Mouse (Mus musculus) left cerebral cortex, adult 9 months (tissue): ENCODE measurements around the gene Lef1.

Experiments
- DNase-seq, 2 experiments: peaks; one replicate each; pipeline ENCODE4 v3.0.0; 2022; ENCODE audit warnings: low spot score in 2 of 2

The Lef1 gene

GRCm38 (mm10) chr3:131107301-131108093 is 2.8 kb upstream of the Lef1 start:
- no peak for DNase-seq

- no peak for DNase-seq
Observed at GRCm38 (mm10) chr3:131108094-131108653, 2.1 kb upstream of the Lef1 start.

GRCm38 (mm10) chr3:131109066-131109685 is 1.1 kb upstream of the Lef1 start:
- DNase-seq, result no peak

DNA sequence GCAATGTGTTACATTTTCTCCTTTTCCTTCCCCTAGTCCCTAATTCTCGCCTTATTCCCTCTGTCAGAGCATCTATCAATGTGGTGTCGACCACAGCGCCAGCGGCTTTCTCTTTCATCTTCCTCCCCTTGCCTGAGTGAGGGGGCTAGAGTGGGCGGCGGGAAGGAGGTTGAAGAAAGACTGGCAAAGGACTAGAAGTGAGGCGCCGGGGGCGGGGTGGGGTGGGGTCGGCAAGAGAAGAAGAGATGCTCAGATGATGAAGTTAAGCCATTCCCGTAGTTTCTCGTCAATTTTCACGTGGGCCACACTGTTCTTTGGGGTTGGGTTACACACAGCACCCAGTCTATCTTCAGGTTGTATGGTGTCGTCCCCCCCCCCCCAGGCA is 593 bp upstream of the Lef1 start:
- no peak for DNase-seq

DNA sequence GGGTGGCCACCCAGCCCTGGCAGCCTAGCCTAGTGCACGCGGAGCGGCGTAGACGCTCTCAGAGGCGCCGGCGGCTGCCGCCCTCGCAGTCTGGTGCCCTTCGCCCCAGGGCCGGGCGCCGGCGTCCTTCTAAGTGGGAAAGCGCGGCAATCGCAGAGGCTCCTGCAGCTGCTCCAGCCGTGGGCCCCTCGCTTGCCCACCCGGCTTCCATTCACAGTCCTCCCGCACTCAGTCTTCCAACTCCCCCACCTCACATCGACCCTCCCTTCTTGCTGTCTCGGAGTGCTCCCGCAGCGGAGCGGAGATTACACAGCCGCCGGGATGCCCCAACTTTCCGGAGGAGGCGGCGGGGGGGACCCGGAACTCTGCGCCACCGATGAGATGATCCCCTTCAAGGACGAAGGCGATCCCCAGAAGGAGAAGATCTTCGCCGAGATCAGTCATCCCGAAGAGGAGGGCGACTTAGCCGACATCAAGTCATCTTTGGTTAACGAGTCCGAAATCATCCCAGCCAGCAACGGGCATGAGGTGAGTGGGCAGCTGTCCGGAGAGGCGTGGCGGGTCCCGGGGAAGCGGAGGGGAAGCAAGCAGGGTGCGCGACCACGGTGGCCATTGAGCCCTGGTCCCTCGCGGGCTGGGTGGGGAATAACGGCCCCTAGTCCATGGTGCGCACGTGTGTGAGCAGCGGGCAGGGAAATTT is 1.0 kb downstream of the Lef1 start:
- no peak for DNase-seq

DNA sequence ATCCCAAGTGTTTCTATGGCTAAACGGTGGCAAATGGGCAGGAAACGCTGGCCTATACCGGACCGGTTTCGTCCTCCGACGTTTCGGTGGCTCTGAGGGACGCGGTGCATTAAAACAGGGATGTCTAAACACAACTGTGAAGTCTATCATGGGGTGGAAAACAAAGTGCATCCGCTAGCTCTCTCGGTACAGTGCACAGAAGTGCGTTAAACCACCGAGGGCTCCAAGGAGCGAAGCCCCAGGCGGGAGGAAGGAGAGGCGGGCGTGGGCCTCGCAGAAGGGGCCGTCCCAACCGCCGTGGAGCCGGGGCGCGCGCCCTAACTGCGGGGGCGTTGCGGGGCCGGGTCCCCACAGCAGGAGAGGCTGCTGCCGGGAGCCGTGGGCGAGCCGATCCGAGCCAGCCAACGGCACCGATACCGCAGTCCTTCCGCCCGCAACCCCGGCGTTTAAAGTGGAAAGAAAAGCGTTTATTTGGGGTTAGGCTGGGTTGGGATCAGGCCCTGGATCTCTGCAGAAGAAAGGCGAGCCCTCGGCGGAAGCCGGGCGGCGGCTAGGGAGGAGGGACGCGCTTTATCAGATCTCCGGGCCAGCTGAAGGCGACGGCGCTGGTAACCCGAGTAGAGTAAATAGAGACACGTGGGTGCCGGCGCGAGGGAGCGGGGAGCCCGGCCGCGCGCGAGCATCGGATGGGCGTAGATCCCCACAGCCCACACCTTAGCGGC is 1.7 kb downstream of the Lef1 start:
- DNase-seq, result no peak

DNA sequence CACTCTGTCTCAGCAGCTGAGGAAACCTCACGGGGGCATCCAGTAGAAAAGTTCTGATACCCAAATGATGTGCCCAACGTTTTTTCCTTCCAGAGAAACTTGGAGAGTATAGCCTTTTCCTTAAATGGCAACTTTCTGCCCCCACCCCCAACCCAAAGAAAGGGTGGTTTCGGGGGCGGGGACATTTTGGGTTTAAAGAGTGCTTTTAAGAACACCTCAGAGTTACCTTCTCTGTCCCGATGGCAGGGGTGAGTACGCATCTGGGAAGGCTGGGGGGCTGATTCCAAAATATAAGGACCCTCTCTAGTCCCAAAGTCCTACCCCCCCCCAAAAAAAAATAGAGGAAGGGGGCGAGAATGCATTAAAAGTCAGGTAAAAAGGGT is 2.3 kb downstream of the Lef1 start:
- DNase-seq, result no peak

DNA sequence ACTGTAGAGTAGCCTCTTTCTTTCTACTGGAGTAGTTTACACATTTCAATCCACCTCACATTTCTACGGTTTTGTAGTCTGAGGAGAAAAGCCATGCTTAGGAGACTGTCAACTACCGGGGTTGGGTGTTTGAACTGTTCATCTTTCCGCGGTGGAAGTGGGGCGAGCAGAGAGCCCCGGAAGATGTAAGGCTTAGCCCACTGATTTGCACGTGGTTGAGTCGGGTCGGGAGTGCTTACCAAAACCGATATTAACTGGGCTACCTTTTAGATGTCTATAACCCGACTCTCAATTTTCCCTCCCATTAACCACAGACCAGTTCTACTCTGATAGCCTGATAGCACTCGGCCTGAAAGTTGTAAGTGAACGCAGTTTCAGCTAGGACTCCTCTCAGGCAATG is 2.8 kb downstream of the Lef1 start:
- DNase-seq, result no peak

DNA sequence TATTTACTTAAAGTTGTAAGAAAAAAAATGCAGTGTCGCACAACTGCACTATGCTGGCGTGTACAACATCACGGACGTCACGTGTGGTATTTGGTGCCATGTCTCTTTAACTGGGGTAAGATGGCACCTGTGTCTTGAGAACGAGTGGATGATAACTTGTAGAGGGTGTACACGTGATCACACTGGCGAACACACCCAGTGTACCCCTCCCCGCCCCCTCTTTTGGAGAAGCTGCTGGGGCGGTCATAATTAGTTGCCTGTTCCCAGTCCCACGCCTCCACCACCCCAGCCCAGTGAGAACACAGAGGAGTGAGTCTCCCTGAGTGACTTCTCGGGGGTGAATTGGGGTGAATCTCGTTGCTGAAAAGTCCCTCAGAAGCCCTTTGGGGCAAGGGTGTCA is 5.8 kb downstream of the Lef1 start:
- DNase-seq, result no peak

DNA sequence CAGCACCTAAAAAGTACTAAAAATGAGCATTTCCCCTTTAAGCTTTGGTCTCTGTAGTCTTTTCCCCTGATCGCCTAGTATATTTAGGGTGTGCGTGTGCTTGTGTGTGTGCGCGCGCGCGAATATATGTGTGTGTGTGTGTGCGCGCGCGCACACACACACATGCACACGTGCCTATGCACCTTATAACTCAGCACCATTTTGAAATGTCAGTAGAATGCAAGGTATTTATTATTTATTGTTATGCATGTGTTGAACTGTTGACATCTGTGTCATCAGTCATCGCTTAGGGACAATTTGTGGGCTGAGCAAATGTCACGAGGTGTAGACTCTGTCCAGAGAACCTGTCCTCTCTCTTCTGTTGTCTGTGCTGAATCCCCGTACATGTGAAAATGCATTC is 7.1 kb downstream of the Lef1 start:
- DNase-seq, result no peak

GRCm38 (mm10) chr3:131117883-131118282 is 7.6 kb downstream of the Lef1 start:
- no peak for DNase-seq

DNA sequence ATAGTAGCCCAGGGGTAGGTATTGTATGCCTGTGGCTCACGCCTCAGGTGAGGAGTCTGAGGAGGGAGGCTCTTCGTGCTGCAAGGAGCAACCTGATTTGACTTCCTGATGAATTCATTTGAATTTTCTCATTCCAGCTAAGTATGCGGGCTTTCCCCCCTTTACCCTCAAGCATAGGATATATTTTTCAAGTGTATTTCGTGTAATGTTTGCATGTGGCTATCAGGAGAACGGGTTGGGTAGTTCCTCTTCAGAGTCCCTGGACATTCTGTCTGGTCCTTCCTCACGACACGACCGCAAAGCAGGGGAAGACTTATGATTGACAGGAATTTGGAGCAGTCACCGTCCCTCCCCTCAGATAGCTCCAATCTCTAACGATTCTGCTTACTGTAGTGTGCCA is 9.2 kb downstream of the Lef1 start:
- DNase-seq, result no peak

DNA sequence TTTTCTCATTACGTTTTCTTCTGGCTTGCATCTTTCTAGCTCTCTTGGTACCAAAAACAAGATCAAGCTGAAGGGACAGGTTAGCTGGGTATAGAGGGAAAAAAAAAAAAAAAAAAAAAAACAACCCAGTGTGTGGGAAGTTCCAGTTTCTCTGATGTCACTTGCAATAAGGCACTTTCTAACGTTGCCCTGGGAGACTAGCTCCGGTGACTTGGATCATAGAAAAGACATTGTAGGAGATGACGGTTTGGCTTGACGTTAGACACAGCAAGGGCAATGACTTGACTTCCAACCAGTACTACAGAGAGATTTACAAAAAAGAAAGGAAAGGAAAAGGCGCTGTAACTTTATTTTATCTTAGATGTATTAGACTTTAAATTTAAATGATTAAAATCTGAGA is 13.2 kb downstream of the Lef1 start:
- no peak for DNase-seq

- no peak for DNase-seq
Observed at GRCm38 (mm10) chr3:131125873-131126272, 15.6 kb downstream of the Lef1 start.

- DNase-seq, result no peak
Observed at GRCm38 (mm10) chr3:131126438-131126837, 16.2 kb downstream of the Lef1 start.

- DNase-seq, result no peak
Observed at GRCm38 (mm10) chr3:131134003-131134402, 23.7 kb downstream of the Lef1 start.

DNA sequence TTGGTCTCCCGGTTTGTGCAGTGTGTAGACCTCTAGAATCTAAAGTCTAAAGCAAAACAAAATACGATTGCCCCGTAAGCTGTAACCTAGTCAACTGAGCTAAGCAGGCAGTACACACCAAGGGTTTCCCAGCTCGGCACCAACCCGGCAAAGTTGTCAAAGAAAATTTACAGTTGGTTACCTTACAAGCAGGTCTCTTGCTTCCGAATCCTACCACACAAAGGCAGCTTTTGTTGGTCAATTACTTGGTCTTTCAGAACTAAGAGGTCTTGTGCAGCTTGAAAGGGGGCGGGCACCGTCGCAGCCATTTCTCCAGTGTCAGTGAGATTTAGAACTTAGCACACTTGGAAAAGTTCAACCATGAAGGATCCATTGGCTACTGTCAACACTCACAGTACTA is 25.2 kb downstream of the Lef1 start:
- no peak for DNase-seq

DNA sequence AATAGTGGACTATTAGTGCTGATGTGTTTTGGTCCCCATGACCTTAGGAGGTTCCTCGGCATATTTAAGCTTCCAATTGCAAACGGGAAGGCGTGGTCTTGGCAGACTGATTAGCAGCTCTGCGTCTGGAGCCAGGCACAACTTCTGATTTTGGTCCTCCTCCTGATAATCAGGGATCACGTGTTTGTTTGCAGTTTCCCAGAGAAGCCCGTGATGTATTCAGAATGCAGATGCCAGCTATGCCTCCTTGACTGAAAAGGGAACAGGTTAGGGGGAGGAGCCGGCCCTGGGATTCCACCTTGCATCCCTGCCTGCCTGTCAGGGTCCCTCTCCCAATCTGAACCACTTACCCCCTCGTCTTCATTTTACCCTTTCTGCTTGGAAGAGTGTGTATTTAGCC is 26.2 kb downstream of the Lef1 start:
- DNase-seq, result no peak

GRCm38 (mm10) chr3:131137119-131137781 is 27.0 kb downstream of the Lef1 start:
- no peak for DNase-seq

DNA sequence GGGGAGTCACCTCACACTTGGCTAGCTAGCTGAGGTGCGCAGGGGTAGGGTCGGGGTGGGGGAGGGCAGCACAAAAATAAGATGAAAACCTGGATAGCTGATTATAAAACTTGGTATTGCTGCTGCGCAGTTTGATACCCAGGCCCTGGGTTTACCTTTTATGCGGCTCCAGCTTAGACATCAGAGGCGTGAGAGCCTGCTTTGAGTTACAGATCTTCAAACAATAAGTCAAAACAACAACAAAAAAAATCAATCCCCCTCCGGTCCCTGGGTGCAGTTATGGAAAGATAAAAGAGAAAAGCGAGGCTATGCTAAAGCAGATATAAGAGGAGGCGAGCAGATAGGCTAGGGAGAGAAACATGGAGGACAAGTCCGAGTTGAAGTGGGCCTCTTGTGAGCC is 28.0 kb downstream of the Lef1 start:
- DNase-seq, result no peak

- no peak for DNase-seq
Observed at GRCm38 (mm10) chr3:131138797-131139196, 28.5 kb downstream of the Lef1 start.
